Mouse (Mus musculus) limb, embryonic 11.5 days (tissue): ENCODE results near the gene Usp30. TPM values are rescaled to one million over a fixed set of nuclear protein-coding genes. Genes with fewer than 3 reads are reported as not detected.

ENCODE experiments used
- ATAC-seq: fragments of 200-750 bp; cut with Nextera tagmentation; 2 replicates; pipeline ENCODE4 v1.8.0; 2017; ENCODE audit warnings: low read depth; ENCODE audit not compliant: insufficient number of reproducible peaks, low FRiP score, low TSS enrichment
- DNase-seq: peaks from one replicate; pipeline ENCODE4 v3.0.0-alpha.2; 2015; ENCODE audit warnings: low spot score
- H3K27ac ChIP-seq: fragments of 300-500 bp; sonication (generic); replicated peaks from 2 replicates; pipeline ENCODE4 v1.5.1; 2014; ENCODE audit warnings: low read depth, mild to moderate bottlenecking, low read length
- H3K27me3 ChIP-seq: fragments of 300-500 bp; sonication (generic); 2 replicates; pipeline ENCODE4 v1.6.1; 2014; ENCODE audit warnings: mild to moderate bottlenecking, low read length, mixed read lengths; ENCODE audit not compliant: control insufficient read depth, insufficient read depth
- H3K36me3 ChIP-seq: fragments of 300-500 bp; sonication (generic); 2 replicates; pipeline ENCODE4 v1.6.1; 2014; ENCODE audit warnings: mild to moderate bottlenecking, low read length, moderate library complexity, mixed read lengths; ENCODE audit not compliant: control insufficient read depth, insufficient read depth
- H3K4me1 ChIP-seq: fragments of 300-500 bp; sonication (generic); 2 replicates; pipeline ENCODE4 v1.6.1; 2014; ENCODE audit warnings: low read length, mixed read lengths; ENCODE audit not compliant: control insufficient read depth, insufficient read depth
- H3K4me2 ChIP-seq: fragments of 300-500 bp; sonication (generic); 2 replicates; pipeline ENCODE4 v1.6.1; 2014; ENCODE audit warnings: low read depth, mild to moderate bottlenecking, moderate library complexity; ENCODE audit not compliant: severe bottlenecking
- H3K4me3 ChIP-seq: fragments of 300-500 bp; sonication (generic); 2 replicates; pipeline ENCODE4 v1.5.1; 2014; ENCODE audit warnings: low read depth, low read length
- H3K9ac ChIP-seq: fragments of 300-500 bp; sonication (generic); 2 replicates; pipeline ENCODE4 v1.6.1; 2014; ENCODE audit warnings: mild to moderate bottlenecking, low read length
- H3K9me3 ChIP-seq: fragments of 300-500 bp; sonication (generic); 2 replicates; pipeline ENCODE4 v1.6.1; 2016; ENCODE audit warnings: low read length; ENCODE audit not compliant: control insufficient read depth
- WGBS: fragments of 180-500 bp; shearing (Covaris S2); extraction: QIAGEN DNeasy Blood & Tissue Kit; methylation state at CpG from one replicate; pipeline ENCODE4 v1.1.7; 2014; 5-methylcytosine and 5-hydroxymethylcytosine counted together
- polyA plus RNA-seq: library from polyadenylated mRNA; unstranded; fragments of >200 nt; fragmentation: Nextera tagmentation; extraction: Ambion mirVana; gene quantifications from 2 replicates; pipeline ENCODE4 v1.2.1, GENCODE M21; 2014

Usp30 gene
- polyA plus RNA-seq, 1 experiment from 2014 or later = 11.7 TPM

GRCm38 (mm10) chr5:114100390-114101099 is 35.3 kb downstream of the Usp30 start:
- WGBS = 3% methylated on average over 51 of the region's 64 CpGs
- Histone ChIP-seq H3K27ac (no peak overlapping the region), H3K9ac (peak overlapping the region; percentile 89), H3K27me3 (no peaks in the 10 kb centered on the region), H3K9me3 (no peaks in the 10 kb centered on the region), H3K4me3 (peak overlapping the region; percentile 81), H3K4me2 (peak overlapping the region; percentile 80), H3K4me1 (peaks cover 7% of the 10 kb centered on the region), H3K36me3 (no peaks in the 10 kb centered on the region; the same call in 1 of the 2 replicates)
- DNase-seq (peak; percentile 27), ATAC-seq (peak; percentile 71; the same call in 1 of the 2 replicates)

- WGBS = 86% methylated on average over 4 of the region's 4 CpGs
- no peak overlapping the region for H3K4me3 ChIP-seq
- no peaks in the 10 kb centered on the region for H3K27me3 ChIP-seq
- DNase-seq (no peak), ATAC-seq (no peak)
- H3K36me3 ChIP-seq = peaks cover 6% of the 10 kb centered on the region; the same call in 1 of the 2 replicates
- no peak overlapping the region for H3K9ac ChIP-seq
- no peak overlapping the region for H3K27ac ChIP-seq
- no peak overlapping the region for H3K4me2 ChIP-seq
- H3K4me1 ChIP-seq = peaks cover 7% of the 10 kb centered on the region
- no peaks in the 10 kb centered on the region for H3K9me3 ChIP-seq
Observed at GRCm38 (mm10) chr5:114101873-114102272, 36.6 kb downstream of the Usp30 start.

- Histone ChIP-seq H3K4me1 (peaks cover 7% of the 10 kb centered on the region), H3K9me3 (no peaks in the 10 kb centered on the region), H3K27ac (no peak overlapping the region), H3K9ac (no peak overlapping the region), H3K27me3 (no peaks in the 10 kb centered on the region), H3K4me2 (no peak overlapping the region), H3K4me3 (no peak overlapping the region), H3K36me3 (peaks cover 6% of the 10 kb centered on the region; the same call in 1 of the 2 replicates)
- WGBS = 85% methylated on average over 1 of the region's 1 CpGs
- DNase-seq (no peak), ATAC-seq (no peak)
Observed at GRCm38 (mm10) chr5:114102807-114103206, 37.5 kb downstream of the Usp30 start.

- ATAC-seq (no peak), DNase-seq (no peak)
- Histone ChIP-seq H3K4me3 (no peak overlapping the region), H3K9ac (no peak overlapping the region), H3K27me3 (no peaks in the 10 kb centered on the region), H3K9me3 (no peaks in the 10 kb centered on the region), H3K4me2 (no peak overlapping the region), H3K4me1 (no peaks in the 10 kb centered on the region), H3K36me3 (peaks cover 16% of the 10 kb centered on the region; the same call in 1 of the 2 replicates), H3K27ac (no peak overlapping the region)
- 78% methylated on average over 16 of the region's 16 CpGs for WGBS
Observed at GRCm38 (mm10) chr5:114106391-114106935, 41.2 kb downstream of the Usp30 start.

GRCm38 (mm10) chr5:114113334-114113733 is 48.1 kb downstream of the Usp30 start:
- Histone ChIP-seq H3K27me3 (no peaks in the 10 kb centered on the region), H3K4me3 (no peak overlapping the region), H3K4me2 (no peak overlapping the region), H3K27ac (no peak overlapping the region), H3K9ac (no peak overlapping the region), H3K36me3 (peaks cover 23% of the 10 kb centered on the region; the same call in 1 of the 2 replicates), H3K4me1 (no peaks in the 10 kb centered on the region), H3K9me3 (no peaks in the 10 kb centered on the region)
- ATAC-seq (no peak), DNase-seq (no peak)
- WGBS = 87% methylated on average over 6 of the region's 6 CpGs

GRCm38 (mm10) chr5:114115030-114115429 is 49.8 kb downstream of the Usp30 start:
- ATAC-seq (no peak), DNase-seq (no peak)
- H3K9me3 ChIP-seq = no peaks in the 10 kb centered on the region
- no peaks in the 10 kb centered on the region for H3K4me1 ChIP-seq
- no peak overlapping the region for H3K27ac ChIP-seq
- H3K27me3 ChIP-seq = no peaks in the 10 kb centered on the region
- no peak overlapping the region for H3K9ac ChIP-seq
- H3K4me2 ChIP-seq = no peak overlapping the region
- H3K4me3 ChIP-seq = no peak overlapping the region
- peaks cover 13% of the 10 kb centered on the region; the same call in 1 of the 2 replicates for H3K36me3 ChIP-seq
- WGBS = 91% methylated on average over 5 of the region's 5 CpGs

GRCm38 (mm10) chr5:114116586-114116985 is 51.3 kb downstream of the Usp30 start:
- Histone ChIP-seq H3K4me1 (0 out of 2 replicates have a peak, but pooled peaks cover 2% of the 10 kb centered on the region), H3K9me3 (no peaks in the 10 kb centered on the region), H3K9ac (no peak overlapping the region), H3K4me3 (no peak overlapping the region), H3K4me2 (no peak overlapping the region), H3K36me3 (peaks cover 17% of the 10 kb centered on the region; the same call in 1 of the 2 replicates), H3K27me3 (no peaks in the 10 kb centered on the region), H3K27ac (no peak overlapping the region)
- ATAC-seq (no peak), DNase-seq (no peak)
- 85% methylated on average over 7 of the region's 7 CpGs for WGBS

GRCm38 (mm10) chr5:114119806-114120205 is 54.5 kb downstream of the Usp30 start:
- WGBS = 89% methylated on average over 4 of the region's 4 CpGs
- no peak for DNase-seq
- H3K9ac ChIP-seq = no peak overlapping the region
- no peak overlapping the region for H3K4me3 ChIP-seq
- no peak overlapping the region for H3K27ac ChIP-seq
- H3K4me2 ChIP-seq = no peak overlapping the region
- ATAC-seq = no peak
- H3K27me3 ChIP-seq = no peaks in the 10 kb centered on the region
- 0 out of 2 replicates have a peak, but pooled peaks cover 2% of the 10 kb centered on the region for H3K4me1 ChIP-seq
- no peaks in the 10 kb centered on the region for H3K9me3 ChIP-seq
- H3K36me3 ChIP-seq = peaks cover 13% of the 10 kb centered on the region; the same call in 1 of the 2 replicates
